Mouse (Mus musculus): ENCODE data around the gene Cacnb2. TPM values are rescaled to one million over a fixed set of nuclear protein-coding genes. Genes with fewer than 3 reads are reported as not detected.

Cacnb2 gene
- total and polyA plus RNA-seq, 2 experiments = 0.06 to 0.46 TPM

GRCm38 (mm10) chr2:14907124-14907925, 304.4 kb downstream of the Cacnb2 start:
- H3K9ac ChIP-seq (ENCODE audit: low read depth, low read length) = no peak overlapping the region
- H3K4me1 ChIP-seq (ENCODE audit: control insufficient read depth, insufficient read depth, low read length) = no peaks in the 10 kb centered on the region
- H3K27me3 ChIP-seq (ENCODE audit: control insufficient read depth, insufficient read depth, low read length) = no peaks in the 10 kb centered on the region
- no peak overlapping the region for H3K4me3 ChIP-seq (ENCODE audit: insufficient read depth, low read depth, low read length)
- H3K79me2 ChIP-seq (ENCODE audit: control insufficient read depth, insufficient read depth, low read length) = no peaks in the 10 kb centered on the region
- no peak for DNase-seq (ENCODE audit: extremely low read depth, low read depth, low spot score)
- WGBS = 69% methylated on average over 10 of the region's 10 CpGs
- H3K27ac ChIP-seq (replicated peaks; ENCODE audit: insufficient read depth, low read depth, low read length) = no peak overlapping the region
- no peaks in the 10 kb centered on the region for H3K36me3 ChIP-seq (ENCODE audit: control insufficient read depth, insufficient read depth, low read length)
- TF ChIP-seq POLR2A (IDR thresholded peaks at IDR 0.05; ENCODE audit: extremely low read depth, insufficient read depth, low read length) (no peak), CTCF (IDR thresholded peaks at IDR 0.05; ENCODE audit: low read depth, low read length) (no peak)

- H3K27me3 ChIP-seq (ENCODE audit: control insufficient read depth, insufficient read depth, low read length) = no peaks in the 10 kb centered on the region
- no peaks in the 10 kb centered on the region for H3K4me1 ChIP-seq (ENCODE audit: control insufficient read depth, insufficient read depth, low read length)
- DNase-seq (ENCODE audit: extremely low read depth, low read depth, low spot score) = no peak
- H3K4me3 ChIP-seq (ENCODE audit: insufficient read depth, low read depth, low read length) = no peak overlapping the region
- H3K79me2 ChIP-seq (ENCODE audit: control insufficient read depth, insufficient read depth, low read length) = no peaks in the 10 kb centered on the region
- H3K9ac ChIP-seq (ENCODE audit: low read depth, low read length) = no peak overlapping the region
- H3K36me3 ChIP-seq (ENCODE audit: control insufficient read depth, insufficient read depth, low read length) = no peaks in the 10 kb centered on the region
- H3K27ac ChIP-seq (replicated peaks; ENCODE audit: insufficient read depth, low read depth, low read length) = no peak overlapping the region
- 83% methylated on average over 3 of the region's 3 CpGs for WGBS
- TF ChIP-seq POLR2A (IDR thresholded peaks at IDR 0.05; ENCODE audit: extremely low read depth, insufficient read depth, low read length) (no peak), CTCF (IDR thresholded peaks at IDR 0.05; ENCODE audit: low read depth, low read length) (no peak)
Measured at GRCm38 (mm10) chr2:14917585-14918247, 314.8 kb downstream of the Cacnb2 start.

GRCm38 (mm10) chr2:14929866-14930265, 327.0 kb downstream of the Cacnb2 start:
- no peak for TF ChIP-seq POLR2A (IDR thresholded peaks at IDR 0.05; ENCODE audit: extremely low read depth, insufficient read depth, low read length)
- TF ChIP-seq CTCF (IDR thresholded peaks at IDR 0.05; ENCODE audit: low read depth, low read length) = no peak
- no peaks in the 10 kb centered on the region for H3K79me2 ChIP-seq (ENCODE audit: control insufficient read depth, insufficient read depth, low read length)
- H3K27me3 ChIP-seq (ENCODE audit: control insufficient read depth, insufficient read depth, low read length) = no peaks in the 10 kb centered on the region
- H3K4me3 ChIP-seq (ENCODE audit: insufficient read depth, low read depth, low read length) = no peak overlapping the region
- no peak overlapping the region for H3K9ac ChIP-seq (ENCODE audit: low read depth, low read length)
- WGBS = 87% methylated on average over 3 of the region's 3 CpGs
- DNase-seq (ENCODE audit: extremely low read depth, low read depth, low spot score) = no peak
- H3K4me1 ChIP-seq (ENCODE audit: control insufficient read depth, insufficient read depth, low read length) = no peaks in the 10 kb centered on the region
- no peaks in the 10 kb centered on the region for H3K36me3 ChIP-seq (ENCODE audit: control insufficient read depth, insufficient read depth, low read length)
- no peak overlapping the region for H3K27ac ChIP-seq (replicated peaks; ENCODE audit: insufficient read depth, low read depth, low read length)

- TF ChIP-seq CTCF (IDR thresholded peaks at IDR 0.05; ENCODE audit: low read depth, low read length) (no peak), POLR2A (IDR thresholded peaks at IDR 0.05; ENCODE audit: extremely low read depth, insufficient read depth, low read length) (no peak)
- Histone ChIP-seq H3K36me3 (ENCODE audit: control insufficient read depth, insufficient read depth, low read length) (no peaks in the 10 kb centered on the region), H3K4me3 (ENCODE audit: insufficient read depth, low read depth, low read length) (no peak overlapping the region), H3K79me2 (ENCODE audit: control insufficient read depth, insufficient read depth, low read length) (no peaks in the 10 kb centered on the region), H3K9ac (ENCODE audit: low read depth, low read length) (no peak overlapping the region), H3K27ac (replicated peaks; ENCODE audit: insufficient read depth, low read depth, low read length) (no peak overlapping the region), H3K27me3 (ENCODE audit: control insufficient read depth, insufficient read depth, low read length) (no peaks in the 10 kb centered on the region), H3K4me1 (ENCODE audit: control insufficient read depth, insufficient read depth, low read length) (no peaks in the 10 kb centered on the region)
- no peak for DNase-seq (ENCODE audit: extremely low read depth, low read depth, low spot score)
- 79% methylated on average over 2 of the region's 2 CpGs for WGBS
Measured at GRCm38 (mm10) chr2:14931968-14932367, 329.1 kb downstream of the Cacnb2 start.

- 83% methylated on average over 8 of the region's 8 CpGs for WGBS
- no peaks in the 10 kb centered on the region for H3K27me3 ChIP-seq (ENCODE audit: control insufficient read depth, insufficient read depth, low read length)
- no peak for DNase-seq (ENCODE audit: extremely low read depth, low read depth, low spot score)
- H3K4me1 ChIP-seq (ENCODE audit: control insufficient read depth, insufficient read depth, low read length) = no peaks in the 10 kb centered on the region
- no peaks in the 10 kb centered on the region for H3K36me3 ChIP-seq (ENCODE audit: control insufficient read depth, insufficient read depth, low read length)
- no peaks in the 10 kb centered on the region for H3K79me2 ChIP-seq (ENCODE audit: control insufficient read depth, insufficient read depth, low read length)
- H3K4me3 ChIP-seq (ENCODE audit: insufficient read depth, low read depth, low read length) = no peak overlapping the region
- no peak overlapping the region for H3K27ac ChIP-seq (replicated peaks; ENCODE audit: insufficient read depth, low read depth, low read length)
- H3K9ac ChIP-seq (ENCODE audit: low read depth, low read length) = no peak overlapping the region
- TF ChIP-seq CTCF (IDR thresholded peaks at IDR 0.05; ENCODE audit: low read depth, low read length) (no peak), POLR2A (IDR thresholded peaks at IDR 0.05; ENCODE audit: extremely low read depth, insufficient read depth, low read length) (no peak)
Measured at GRCm38 (mm10) chr2:14936492-14936891, 333.6 kb downstream of the Cacnb2 start.

GRCm38 (mm10) chr2:14942261-14942660, 339.4 kb downstream of the Cacnb2 start:
- WGBS = 89% methylated on average over 4 of the region's 4 CpGs
- no peaks in the 10 kb centered on the region for H3K79me2 ChIP-seq (ENCODE audit: control insufficient read depth, insufficient read depth, low read length)

More at GRCm38 (mm10) chr2:14942261-14942660, 339.4 kb downstream of the Cacnb2 start:
- Histone ChIP-seq H3K36me3 (ENCODE audit: control insufficient read depth, insufficient read depth, low read length) (no peaks in the 10 kb centered on the region), H3K27ac (replicated peaks; ENCODE audit: insufficient read depth, low read depth, low read length) (no peak overlapping the region), H3K9ac (ENCODE audit: low read depth, low read length) (no peak overlapping the region), H3K27me3 (ENCODE audit: control insufficient read depth, insufficient read depth, low read length) (no peaks in the 10 kb centered on the region), H3K4me3 (ENCODE audit: insufficient read depth, low read depth, low read length) (no peak overlapping the region), H3K4me1 (ENCODE audit: control insufficient read depth, insufficient read depth, low read length) (no peaks in the 10 kb centered on the region)
- TF ChIP-seq POLR2A (IDR thresholded peaks at IDR 0.05; ENCODE audit: extremely low read depth, insufficient read depth, low read length) = no peak
- no peak for TF ChIP-seq CTCF (IDR thresholded peaks at IDR 0.05; ENCODE audit: low read depth, low read length)
- DNase-seq (ENCODE audit: extremely low read depth, low read depth, low spot score) = no peak

Data from liver, adult 2 months (tissue).